Mouse (Mus musculus) ovary, postnatal 36 days (tissue): ENCODE measurements around the gene Ccdc38.

Experiments used
- DNase-seq: peaks from one replicate; pipeline ENCODE4 v3.0.0; 2022; ENCODE audit warnings: low spot score, mixed read lengths

Ccdc38 gene

GRCm38 (mm10) chr10:93609236-93609635 is 68.8 kb downstream of the Ccdc38 start:
- DNase-seq, result no peak

GRCm38 (mm10) chr10:93610896-93611295 is 70.5 kb downstream of the Ccdc38 start:
- no peak for DNase-seq

GRCm38 (mm10) chr10:93611419-93612007 is 71.1 kb downstream of the Ccdc38 start:
- DNase-seq, result no peak

GRCm38 (mm10) chr10:93614850-93615249 is 74.4 kb downstream of the Ccdc38 start:
- DNase-seq, result no peak

DNA sequence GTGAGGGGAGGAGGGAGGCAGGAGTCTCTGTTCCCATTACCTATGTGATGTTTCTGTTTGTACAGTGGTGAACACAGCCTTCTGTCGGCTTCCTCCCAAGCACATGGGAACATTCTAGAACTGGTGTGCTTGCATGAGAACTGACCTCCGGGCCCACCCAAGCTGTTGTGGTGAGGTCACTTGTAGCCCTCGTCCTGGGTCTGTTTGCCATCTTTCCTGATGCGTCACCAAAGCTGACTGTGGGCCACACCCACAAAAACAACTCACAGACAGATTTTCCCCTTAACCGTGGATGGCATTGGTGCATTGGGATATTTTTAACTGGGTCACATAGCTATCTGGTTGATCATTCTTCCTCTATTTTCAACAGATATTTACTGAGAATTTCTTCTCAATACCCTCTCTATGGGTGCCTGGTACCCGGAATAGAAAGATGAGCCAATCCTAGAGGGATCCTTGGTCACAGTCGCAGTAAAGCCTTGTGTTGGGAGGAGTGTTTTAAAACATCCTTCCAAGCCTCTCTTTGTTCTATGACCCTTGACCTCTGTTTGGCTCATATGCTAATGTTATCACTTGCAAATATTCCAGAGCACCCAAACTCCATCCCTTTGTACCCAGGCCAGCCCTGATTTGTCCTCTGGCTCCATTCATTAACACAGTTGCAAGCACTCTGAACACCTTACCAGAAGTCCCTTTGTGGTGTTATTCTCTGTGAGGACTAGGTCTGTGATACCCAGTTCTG is 80.2 kb downstream of the Ccdc38 start:
- no peak for DNase-seq

DNA sequence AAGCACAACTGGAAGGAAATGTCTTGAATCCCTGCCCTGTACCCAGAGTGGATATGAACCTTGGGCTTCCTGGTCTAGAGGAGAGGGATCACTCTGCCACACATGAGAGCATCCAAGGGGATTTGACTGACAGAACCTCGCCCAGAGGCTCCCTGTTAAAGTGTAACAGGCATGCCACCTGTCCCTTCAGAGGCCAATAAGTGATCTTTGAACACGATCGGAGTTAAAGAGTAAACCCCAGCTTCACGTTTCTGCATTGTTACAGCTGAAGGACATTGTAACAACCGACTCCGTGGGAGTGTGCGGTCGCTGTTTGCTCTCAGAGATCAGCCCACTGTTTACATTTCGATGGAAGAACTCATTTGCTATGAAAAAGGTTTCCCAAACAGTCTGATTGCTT is 83.3 kb downstream of the Ccdc38 start:
- no peak for DNase-seq

GRCm38 (mm10) chr10:93624151-93624550 is 83.7 kb downstream of the Ccdc38 start:
- no peak for DNase-seq

- no peak for DNase-seq
These were observed 89.9 kb downstream of the Ccdc38 start for GRCm38 (mm10) chr10:93630310-93630709.

DNA sequence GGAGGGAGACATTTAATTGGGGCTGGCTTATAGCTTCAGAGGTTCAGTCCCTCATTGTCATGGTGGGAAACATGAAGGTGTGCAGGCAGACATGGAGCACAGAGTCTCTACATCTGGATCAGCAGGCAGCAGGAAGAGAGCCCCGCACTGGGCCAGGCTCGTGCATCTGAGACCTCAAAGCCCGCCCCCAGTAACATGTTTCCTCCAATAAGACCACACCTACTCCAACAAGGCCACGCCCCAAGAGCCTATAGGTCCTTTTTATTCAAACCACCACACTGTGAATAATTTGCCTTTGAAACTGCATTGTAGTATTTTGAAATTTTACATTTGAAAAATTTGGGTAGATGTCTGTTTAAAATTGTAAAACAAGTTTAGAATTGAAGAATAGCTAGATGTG is 91.7 kb downstream of the Ccdc38 start:
- no peak for DNase-seq

- DNase-seq, result no peak
These were observed 93.1 kb downstream of the Ccdc38 start for GRCm38 (mm10) chr10:93633563-93633962.
